Mouse (Mus musculus): ENCODE measurements around the gene Angptl2.

Angptl2 gene

DNA sequence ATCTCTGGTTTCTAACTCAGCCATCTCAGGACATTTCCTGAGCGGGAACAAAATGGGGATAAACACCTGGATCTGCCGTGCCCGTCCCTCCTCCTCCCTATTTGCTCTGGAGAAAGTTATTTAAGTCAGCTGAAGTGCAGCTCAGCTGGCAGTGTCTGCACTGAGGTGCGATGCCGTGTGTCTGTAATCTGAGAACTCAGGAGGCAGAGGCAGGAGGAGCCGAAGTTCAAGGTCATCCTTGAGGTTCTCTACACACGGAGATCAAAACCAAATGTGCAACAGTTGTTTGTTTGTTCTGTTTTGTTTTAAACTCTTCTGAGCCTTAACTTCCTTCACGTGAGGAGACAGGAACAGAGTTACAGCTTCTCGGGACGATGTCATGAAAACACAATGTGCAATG is 14.8 kb downstream of the Angptl2 start:
- no peak for DNase-seq (ENCODE audit: low spot score in 2 of 2)

DNA sequence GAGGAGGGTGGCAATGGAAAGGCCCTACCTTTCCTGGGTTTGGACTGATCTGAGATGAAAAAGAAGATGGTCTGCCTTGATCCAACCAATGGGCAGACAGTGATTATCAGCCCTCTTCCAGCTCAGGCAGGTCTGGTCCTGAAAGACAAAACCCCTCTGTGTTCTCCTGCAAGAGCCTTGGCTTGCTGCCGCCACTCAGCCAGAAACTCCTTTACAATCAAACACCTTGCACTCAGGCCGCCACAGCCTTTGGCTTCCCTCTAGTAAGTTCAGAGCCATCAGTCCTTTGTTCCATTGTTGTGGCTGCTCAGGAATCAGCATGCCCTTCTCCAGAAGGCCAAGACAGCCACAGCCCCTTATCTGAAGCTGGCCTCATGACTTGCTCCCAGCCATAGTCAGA is 15.9 kb downstream of the Angptl2 start:
- DNase-seq (ENCODE audit: low spot score in 2 of 2): no peak

DNA sequence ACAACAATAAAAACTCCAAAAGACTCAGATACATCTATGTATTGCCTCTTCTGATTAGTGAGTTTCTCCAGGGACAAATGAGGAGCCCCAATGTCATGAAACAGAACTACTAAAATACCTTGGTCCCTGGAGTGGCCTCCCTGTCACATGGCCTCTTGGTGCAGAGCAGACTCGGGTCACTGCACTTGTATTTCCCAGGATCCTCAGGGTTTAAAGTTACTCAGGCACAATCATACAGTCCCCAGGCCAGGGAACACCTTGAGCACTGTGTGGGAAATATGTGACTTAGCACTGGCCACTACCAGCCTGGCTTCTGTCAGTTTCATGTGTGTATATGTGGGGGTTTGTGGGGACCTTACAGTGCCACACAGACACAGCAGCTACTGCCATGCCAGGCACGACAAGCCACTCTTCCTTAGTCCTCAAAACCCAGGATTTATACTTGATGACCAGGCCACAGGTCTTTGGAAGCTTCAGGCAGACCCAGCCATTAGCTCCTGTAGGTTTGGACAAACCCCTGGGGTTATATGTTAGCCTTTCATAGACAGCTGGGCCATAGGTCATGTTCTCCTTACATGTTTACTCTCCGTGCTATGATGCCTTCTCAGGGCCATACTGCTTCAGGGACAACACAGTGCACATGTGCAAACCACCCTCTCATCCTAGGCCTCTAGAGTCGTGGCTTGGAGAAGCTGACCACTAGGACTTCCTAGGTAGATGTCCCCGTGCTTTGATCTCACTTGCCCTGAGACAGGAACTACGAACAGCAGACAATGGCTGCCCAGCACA is 17.1 kb downstream of the Angptl2 start:
- DNase-seq (ENCODE audit: low spot score in 2 of 2): no peak

DNA sequence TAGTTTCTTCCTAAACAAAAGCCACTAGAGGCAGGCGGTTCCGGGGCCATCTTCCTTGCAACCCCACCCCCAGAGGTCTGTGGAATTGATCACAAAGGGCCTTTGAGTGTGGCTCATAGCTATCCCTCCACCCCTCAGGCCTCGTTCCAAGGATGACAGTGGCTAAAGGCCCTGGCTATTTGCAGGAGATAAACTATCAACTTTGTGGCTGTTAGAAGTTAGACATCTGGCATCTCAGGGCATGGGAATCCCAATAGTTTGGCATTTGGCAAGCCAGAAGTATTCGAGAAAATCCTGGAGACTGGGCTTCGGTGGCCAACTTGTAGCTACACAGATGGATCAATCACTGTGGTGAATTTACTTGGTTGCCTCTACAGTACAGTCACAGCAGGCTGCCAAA is 18.0 kb downstream of the Angptl2 start:
- DNase-seq (ENCODE audit: low spot score in 2 of 2): no peak

DNA sequence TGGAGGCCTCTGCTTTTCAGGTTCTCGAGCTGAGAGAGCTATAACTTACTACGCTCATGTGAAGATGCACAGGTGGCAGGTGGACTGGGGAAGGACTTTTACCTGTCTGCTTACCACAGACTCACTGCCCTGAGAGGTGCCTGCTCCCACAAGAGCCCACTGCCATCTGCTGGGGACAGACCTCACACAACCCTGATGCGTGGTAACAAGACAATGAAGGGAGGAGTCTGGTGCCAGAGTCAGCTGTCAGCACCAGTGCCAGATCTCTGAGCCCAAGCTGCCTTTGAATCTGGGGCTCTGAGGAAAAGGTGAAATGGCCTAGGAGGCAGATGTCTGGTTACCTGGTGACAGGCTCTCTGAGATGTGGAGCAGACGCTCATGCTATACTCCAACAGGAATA is 19.0 kb downstream of the Angptl2 start:
- no peak for DNase-seq (ENCODE audit: low spot score in 2 of 2)

DNA sequence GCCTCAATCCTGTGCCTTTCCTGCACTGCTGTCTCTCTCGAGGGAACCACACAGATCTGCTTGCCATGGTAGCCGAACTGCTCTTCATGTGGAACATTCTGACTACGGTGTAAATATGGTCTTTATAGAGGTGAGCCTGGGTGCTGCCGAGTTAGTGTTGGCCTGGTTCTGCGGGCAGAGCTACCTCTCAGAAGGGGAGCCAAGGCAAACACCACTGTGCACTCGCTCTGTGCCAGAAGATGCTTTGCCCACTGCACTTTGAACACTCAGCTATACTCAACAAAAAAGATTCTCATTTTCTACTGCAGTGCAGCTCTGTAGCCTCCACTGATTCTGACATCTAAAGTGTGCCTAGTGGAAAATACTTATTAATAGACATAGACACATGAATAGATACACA is 21.7 kb downstream of the Angptl2 start:
- DNase-seq (ENCODE audit: low spot score in 2 of 2): no peak

DNA sequence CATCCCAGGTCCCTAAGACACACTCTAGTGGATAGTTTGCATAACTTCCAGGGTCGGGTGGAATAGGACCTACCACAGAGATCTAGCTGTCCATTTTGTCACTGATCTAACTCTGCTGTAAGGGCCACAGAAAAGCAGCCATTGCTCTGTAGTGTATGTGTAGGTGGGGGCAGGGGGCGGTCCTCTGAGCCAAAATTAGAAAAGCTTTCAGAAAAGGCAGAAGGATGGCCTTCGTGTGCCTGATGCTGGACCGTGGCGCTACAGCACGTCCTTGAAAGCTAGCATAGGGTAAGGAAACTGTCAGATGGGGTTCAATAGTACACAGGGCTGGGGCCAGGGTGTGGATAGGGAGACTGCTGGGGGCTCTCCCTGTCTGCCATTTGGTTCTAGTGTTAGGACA is 29.0 kb downstream of the Angptl2 start:
- DNase-seq (ENCODE audit: low spot score in 2 of 2): no peak

DNA sequence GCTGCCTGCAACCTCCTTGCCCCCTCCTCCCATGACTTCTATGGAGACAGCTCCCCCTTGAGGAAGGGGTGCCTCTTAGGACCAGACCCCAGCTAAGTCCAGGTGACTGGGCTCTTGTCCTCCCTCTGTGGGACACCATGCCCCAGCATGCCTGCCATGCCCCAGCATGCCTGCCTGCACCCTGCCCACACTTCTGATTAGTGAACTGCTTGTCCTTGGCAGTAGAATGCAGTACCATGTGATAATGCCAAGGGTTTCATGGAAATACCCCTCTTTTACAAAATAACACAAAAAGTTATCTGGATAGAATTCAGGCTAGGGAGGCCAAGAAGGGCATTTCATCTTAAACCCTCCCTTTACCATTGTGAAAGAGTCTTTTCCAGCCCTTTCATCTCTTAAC is 29.5 kb downstream of the Angptl2 start:
- DNase-seq (ENCODE audit: low spot score in 2 of 2): peak in 1 of 2 experiments; percentile 45

DNA sequence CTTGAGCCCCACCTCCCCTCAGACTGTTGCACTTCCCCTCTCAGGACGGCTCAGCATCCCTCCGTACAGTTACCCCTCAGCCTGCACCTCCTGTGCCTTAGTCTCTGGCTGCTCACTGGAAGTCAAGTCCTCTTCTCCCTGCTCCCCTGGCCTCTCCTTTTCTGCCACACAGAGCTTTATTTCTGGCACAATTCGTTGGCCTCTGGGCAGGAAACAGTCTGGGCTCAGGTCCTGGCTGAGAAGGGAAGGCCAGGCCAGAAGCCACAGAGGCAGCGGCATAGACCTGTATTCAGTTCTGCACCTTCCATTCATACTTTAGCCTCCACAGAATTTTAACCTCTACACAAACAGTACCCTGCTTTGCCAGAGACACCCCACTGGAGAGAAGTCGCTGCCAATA is 31.0 kb downstream of the Angptl2 start:
- DNase-seq (ENCODE audit: low spot score in 2 of 2): no peak

DNA sequence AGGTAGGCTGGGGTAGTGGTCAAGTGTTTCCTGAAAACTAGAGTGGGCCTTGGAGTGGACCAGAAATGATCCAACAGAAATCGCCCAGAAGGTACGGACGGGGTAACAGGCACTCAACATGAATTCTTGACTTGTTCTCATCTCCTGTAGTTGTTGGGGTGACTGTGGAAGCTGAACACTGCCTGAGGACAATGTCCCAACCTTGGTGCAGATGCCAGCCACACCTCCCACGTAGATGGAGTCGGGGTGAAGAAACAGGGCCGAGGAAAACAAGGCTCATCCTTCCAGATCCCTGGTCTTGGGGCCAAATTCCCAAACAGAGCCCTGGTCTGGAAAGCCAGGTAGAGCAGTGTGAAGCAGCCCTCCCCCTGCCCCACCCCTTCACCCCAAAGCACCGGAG is 32.7 kb downstream of the Angptl2 start:
- DNase-seq (ENCODE audit: low spot score in 2 of 2): no peak

DNA sequence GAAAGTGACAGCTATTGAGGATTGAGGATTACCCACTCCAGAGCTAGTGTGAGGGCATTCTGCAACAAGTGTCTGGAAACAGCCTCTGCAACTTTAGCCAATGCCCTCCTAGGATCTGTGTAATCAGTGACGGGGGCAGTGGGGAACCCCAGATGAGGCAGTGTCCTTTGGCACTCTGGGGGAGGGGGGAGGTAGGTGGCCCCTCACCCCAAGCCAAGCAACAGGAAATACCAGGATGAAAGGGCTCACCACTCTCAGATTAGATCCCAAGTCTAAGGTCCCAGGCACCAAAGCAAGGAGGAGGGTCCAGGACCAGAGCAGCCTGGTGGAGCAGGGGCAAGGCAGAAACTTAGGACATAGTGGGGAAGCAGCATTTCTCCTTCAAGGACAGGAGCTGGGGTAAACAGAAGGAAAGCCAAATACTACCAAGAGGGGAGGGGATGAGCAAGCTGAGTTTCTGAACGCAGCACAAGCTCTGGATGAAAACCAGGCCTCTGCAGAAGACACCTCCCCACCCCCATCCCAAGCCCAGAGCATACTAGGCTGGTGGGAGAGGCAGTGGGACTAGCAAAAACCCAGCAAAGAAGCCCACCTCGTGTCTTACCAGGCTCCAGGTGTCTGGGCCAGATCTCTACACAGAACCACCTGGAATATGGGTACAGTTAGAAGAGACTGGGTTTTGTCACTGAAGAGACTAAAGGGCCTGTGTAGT is 34.2 kb downstream of the Angptl2 start:
- no peak for DNase-seq (ENCODE audit: low spot score in 2 of 2)

DNA sequence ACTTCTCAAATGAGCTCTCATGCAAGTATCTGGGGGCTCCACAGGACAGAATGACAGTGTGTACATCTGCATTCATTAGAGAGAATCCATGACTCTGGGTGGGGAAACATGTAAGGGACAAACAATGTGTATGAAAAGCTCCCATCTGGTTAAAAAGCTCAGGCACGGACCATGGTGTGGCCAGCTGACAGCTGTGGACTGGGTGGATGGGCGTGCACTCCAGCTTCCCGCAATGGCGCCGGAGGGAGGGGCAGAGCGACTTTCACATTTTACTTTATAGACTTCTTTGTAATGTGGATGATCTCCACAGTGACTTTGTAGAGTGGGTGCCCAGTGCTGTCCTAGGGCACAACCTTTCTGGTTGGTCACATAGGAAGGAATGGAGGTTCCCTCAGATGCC is 36.9 kb downstream of the Angptl2 start:
- DNase-seq (ENCODE audit: low spot score in 2 of 2): no peak

DNA sequence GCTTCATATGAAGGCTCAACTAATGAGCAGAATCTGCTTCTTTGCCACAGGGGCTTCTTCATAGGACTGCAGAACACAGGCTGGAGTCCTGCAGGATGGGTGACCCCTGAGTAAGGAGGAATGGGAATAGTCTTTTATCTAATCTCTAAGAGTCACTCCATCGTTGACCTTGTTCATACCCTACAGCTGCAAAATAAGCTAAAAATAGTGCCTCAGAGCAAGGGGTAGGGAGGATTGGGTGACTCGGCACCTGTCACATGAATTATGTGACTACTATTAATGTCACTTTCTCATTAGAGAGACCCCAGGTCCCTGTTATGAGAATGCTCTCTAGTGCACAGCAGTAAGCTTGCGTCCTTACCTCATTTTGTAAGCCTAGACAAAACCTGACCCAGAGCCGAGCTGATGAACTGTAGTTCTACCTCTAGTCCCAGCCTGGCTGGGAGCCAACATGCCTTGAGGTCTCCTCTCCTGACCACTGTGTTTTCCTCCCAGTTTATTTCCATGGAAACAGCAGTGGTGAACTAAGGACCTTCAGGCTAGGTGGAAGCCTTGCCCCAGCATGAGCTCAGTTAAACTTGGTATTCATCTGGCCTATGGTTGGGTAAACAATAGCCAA is 37.8 kb downstream of the Angptl2 start:
- DNase-seq (ENCODE audit: low spot score in 2 of 2): no peak

DNA sequence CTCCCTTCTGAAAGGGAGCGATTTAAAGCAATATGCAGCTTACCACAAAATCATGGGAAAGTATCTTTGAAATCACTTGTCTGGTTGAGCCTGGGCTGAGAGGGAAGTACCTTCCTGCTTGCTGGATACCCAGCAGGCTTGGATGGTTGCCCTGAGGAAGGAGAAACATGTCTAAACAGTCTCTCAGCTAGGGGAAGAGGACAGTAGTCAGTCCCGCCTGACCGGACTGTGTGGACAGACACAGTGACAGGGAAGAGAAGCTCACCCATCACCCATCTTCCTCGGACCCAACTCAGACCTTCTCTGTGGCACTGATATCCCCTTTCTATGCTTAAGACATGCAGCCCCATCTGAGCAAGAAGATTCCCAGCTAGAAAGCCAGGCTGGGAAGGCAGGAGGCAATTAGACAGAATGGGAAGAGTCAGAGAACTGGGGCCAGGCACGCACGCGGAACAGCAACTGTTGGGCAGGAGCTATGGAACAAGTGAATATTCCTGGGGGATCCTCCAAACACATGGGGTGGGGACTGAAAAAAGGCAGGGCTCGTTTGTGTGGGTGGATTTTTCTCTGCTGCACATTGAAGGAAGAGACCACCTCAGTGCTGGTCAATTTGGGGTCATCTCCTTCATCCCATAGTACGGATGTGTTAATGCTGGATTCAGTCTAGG is 38.6 kb downstream of the Angptl2 start:
- no peak for DNase-seq (ENCODE audit: low spot score in 2 of 2)

DNA sequence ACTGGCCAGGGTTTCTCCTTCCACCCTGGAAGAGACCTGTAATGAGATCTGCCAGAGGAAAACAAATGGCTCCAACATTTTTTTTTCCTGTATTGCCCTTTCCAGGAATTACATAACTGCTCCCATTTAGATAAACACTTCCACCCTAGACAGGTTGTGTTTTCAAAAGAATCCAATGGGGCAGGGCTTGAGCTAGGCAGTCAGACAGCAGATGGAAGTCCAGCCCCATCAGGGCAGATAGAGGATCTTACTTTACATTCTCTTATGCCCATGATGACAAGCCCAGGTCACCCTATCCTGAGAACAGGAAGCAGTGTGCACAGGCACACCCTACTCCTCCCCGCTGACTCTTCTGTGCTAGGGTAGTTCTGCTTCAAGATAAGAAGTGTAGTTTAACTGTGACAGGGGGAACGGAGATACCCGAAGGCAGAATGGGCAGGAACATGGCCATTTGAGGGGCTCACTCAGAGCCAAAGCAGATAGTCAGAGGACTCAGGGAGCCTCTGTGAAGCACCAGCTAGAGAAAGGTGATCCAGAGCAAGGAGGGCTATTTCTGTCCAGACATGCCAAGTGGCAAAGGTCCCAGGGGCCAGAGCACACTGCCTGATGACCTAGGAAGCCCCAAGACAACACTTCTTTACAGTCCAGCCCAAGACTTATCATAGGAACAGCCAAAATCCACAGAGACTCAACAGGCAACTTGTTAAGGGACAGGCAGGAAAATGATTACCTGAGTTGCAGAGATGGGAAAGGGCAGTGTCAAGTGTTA is 41.1 kb downstream of the Angptl2 start:
- DNase-seq (ENCODE audit: low spot score in 2 of 2): no peak

DNA sequence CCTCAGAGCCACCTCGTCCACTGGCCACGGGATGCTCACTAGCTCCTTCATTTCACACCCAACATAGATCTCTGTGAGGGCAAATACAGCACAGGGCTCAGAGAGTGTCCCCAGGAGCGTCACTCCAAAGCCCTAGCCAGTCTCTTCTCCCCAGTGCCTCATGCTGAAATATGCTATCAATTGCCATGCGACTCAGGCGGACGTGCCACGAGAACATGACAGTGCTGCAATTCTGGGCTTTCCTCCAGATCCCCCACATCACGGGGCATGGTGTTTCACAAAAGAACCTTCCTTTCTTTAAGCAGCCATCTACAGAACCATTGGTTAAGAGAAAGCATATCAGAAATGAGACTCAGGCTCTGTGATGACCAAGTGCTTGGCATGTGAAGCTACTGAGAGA is 44.9 kb downstream of the Angptl2 start:
- DNase-seq (ENCODE audit: low spot score in 2 of 2): no peak

DNA sequence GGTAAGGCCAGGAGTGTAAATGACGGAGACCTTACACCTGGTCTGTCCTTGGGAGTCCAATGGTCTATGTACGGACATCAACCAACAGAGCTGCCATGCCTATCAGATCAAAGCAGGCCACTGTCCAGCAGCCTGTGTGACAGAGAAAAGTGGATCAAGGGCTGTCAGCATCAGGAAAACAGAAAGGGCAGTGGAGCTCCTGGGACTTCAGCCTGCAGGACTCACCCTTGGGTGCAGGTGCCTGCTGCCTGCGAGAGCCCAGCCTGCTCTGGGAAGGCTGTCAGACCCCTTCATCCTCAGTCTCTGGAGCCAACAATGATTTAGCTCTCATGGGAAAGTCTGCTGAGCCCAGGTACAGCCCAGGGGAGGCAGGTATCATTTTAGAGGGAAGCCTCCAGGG is 45.6 kb downstream of the Angptl2 start:
- no peak for DNase-seq (ENCODE audit: low spot score in 2 of 2)

DNA sequence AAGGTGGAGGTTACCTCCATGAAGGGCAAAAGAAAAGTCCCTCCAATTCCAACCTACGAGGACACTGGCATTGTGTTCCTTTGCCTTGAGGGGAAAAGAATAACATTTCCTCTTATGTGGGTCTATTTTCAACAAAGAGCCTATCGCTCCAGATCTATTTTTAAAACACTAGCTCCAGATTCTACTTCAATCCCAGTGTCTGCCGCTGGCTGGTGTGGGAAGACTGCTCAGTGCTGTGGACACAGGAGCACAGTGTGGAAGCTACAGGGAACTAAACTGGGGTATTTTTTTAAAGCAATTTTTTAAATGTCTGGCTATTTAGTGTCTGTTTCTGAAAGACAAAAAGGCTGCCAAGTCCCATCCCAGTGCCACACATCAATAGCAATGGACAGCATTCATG is 49.9 kb downstream of the Angptl2 start:
- no peak for DNase-seq (ENCODE audit: low spot score in 2 of 2)

DNA sequence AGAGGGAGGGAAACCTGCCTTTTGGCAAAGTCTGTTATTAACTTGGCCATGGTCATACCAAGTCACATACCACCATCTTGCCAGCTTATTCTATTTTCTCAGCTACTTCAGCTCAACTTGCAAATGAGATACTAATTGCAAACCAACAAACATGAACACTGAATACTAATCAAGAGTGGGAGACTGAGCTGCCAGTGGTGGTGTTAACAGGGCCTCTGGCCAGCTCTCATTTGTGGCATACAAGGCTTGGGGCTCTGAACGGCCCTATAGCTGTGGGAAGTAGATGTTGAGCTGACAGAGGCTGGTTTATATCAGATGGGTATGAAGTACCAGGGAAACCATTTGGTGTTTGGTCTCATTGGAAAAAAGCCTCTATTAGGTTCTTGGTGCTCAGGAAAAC is 51.2 kb downstream of the Angptl2 start:
- no peak for DNase-seq (ENCODE audit: low spot score in 2 of 2)

DNA sequence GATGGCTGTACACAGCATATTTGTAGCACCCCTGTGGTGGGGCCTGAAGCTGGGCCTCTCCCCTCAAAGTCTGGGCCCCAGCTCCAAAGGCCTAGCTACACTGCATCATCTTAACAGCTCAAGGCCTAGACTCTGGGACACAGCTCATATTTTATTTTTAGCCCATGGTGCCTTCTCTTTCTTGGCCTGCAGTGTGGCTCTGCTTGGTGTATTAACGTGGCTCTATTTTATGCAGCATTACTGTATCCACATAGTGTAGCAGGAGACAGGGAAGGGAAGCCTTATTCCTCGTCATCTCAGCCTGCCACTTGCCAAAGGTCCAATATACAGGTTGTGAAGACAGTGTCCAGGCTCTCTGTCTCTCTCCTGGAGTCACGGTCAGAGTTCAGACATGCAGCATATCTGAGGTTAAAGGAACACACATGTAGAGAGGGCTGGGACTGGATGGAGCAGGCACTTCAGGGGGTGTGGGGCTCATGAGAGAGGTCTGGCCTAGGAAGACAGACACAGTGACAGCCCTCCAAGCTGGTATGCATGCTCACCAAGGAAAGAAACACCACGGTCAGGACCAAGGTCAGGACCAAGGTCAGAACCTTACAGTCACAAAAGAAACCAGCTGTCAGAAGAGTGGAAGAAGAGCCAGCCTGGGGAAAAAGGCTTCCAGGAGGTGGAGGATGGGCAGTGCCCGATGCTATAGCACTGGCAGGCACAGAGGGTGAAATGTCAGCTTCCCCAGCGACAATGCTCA is 52.7 kb downstream of the Angptl2 start:
- DNase-seq (ENCODE audit: low spot score in 2 of 2): no peak

DNA sequence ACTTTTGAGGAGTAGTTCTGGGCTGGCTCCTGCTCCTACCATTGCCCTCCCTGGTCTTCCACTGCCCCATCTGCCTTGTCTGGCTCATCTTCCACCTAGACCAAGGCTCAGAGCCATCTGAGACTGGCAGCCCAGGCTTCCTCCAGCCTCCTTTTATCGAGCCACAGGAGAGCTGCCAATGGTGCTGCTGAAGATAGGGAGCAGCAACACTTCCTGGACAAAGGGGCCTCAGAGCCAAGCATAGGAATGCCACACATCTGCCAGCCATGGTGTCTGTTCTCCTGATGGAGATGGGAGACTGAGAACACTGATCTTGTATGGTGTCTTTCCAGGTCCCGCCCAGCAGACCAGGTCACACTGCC is 53.2 kb downstream of the Angptl2 start:
- no peak for DNase-seq (ENCODE audit: low spot score in 2 of 2)

Data from urinary bladder, postnatal 36 days (tissue).